Mouse (Mus musculus) ES-CJ7 (cell line): ENCODE measurements at regions not wholly inside any gene's neighbourhood (a gene's known extent, or its start where the extent isn't known, plus 50 kb on each side); places are given as distances from the start of the nearest gene placed in this dataset.

Experiments used
- DNase-seq: peaks from one replicate; pipeline ENCODE4 v3.0.0; 2011; ENCODE audit warnings: low read depth, low spot score

- DNase-seq = no peak
Measured at GRCm38 (mm10) chr8:128296728-128297380, 61.5 kb upstream of the Nrp1 start.

- DNase-seq = no peak
Measured at GRCm38 (mm10) chr8:128302322-128302721, 56.1 kb upstream of the Nrp1 start.
